Mouse (Mus musculus) left cerebral cortex, adult 9 months (tissue): ENCODE data around the gene Lmbr1l.
"Not testable (repeated sequence)": the region's sequence is repeated elsewhere in the genome, so short reads cannot be mapped to it uniquely, and the experiment has no call there.

Source experiments
- DNase-seq, 2 experiments: peaks; one replicate each; pipeline ENCODE4 v3.0.0; 2022; ENCODE audit warnings: low spot score in 2 of 2

Lmbr1l gene

GRCm38 (mm10) chr15:98917538-98918498 lies at the start of gene Lmbr1l:
Gene Lmbr1l (minus strand): TSS chr15:98918231.
- peak; percentile 98 to 99 for DNase-seq

GRCm38 (mm10) chr15:98959531-98959930 lies 41.5 kb upstream of the Lmbr1l start:
- no peak for DNase-seq

GRCm38 (mm10) chr15:98958901-98959420 lies 40.9 kb upstream of the Lmbr1l start:
- DNase-seq: no peak

DNA sequence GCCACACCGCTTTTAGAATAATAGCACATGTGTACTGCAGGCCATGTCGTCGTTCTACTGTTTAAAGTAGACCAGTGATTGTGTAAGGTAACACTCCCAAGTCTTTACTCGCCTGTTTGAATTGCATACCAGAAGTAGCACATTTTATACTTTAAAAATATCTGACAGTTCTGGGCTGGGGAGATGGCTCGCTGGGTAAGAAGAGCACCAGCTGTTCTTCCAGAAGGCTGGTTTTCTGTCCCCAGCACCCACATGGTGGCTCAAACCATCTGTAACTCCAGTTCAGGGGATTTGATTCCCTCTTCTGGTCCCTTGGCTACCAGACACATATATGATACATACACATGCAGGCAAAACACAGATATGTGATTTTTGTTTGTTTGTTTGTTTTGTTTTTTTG lies 39.4 kb upstream of the Lmbr1l start:
- peak in 1 of 2 experiments; percentile 45 for DNase-seq

DNA sequence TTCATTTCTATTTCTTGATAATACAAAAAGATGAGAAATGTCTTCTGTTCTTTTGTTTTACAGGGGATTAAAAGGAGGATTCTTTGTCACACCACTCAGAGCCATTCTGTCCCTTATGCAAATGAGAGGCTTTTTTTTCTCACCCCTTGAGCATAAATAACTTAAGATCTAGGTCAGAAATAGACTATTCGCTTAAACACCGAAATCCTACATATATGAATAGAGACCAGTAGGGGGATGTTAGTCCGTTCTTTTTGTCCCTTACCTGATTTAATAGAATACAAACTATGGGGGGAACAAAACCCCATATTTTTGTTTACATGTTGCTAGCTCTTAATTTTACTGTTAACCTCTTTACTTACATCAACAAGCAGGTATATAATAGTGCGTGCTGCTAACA lies 38.0 kb upstream of the Lmbr1l start:
- DNase-seq: no peak

DNA sequence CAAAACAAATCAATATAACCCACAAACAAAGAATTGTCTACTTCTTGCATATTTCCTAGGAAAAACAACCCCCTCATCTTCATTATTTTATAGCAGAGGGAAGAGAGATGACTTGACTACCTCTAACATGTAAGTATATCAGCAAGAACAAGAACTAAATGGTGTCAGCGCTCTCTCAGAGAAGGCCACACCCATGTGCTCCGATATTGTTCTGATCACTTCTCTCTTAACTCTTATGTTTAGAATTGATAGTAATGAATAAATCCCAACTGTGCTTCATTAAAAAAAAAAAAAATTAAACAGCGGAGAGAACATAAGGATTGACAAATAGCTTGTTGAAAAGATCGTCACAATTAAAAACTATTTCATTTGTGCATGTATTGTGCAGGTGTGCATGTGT lies 37.3 kb upstream of the Lmbr1l start:
- DNase-seq: no peak

DNA sequence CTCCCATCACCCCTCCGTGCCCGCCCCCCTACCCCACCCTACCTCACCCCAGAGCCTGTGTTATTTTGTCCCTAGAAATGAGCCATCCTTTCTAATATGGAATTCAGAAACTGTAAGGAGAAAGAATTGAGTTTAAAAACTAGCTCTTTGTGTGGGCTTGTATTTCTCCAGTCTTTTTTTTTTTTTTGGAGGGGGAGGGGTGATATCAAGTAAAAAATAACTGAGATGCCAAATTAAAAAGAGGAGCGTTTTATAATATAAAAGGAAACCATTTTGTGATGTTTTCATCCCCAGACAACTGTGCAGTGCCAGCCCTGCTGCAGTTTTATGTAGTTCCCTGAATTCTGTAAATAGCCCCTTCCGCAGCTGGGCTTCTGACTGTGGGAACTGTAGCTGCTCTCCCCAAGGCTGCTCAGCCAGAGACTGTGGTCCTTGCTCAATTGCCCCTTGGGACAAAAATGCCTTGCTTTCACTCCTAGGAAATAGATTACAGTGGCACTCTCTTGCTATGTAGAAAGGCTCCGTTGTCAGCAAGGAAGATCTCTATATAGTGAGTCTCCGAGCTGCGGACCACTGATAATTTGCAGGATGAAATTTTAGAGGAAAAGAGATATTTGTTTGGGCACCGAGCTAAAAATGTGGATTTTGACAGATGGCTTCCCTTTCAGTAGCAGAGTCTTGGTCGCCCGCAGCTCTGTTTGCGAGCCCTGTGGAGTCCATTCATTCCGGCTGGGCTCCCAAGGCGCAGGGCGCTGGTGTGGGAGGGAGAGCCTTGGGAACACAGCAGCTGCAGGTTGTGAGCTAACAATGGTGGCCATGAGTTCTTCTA lies 36.6 kb upstream of the Lmbr1l start:
- peak in 1 of 2 experiments; percentile 61 for DNase-seq

DNA sequence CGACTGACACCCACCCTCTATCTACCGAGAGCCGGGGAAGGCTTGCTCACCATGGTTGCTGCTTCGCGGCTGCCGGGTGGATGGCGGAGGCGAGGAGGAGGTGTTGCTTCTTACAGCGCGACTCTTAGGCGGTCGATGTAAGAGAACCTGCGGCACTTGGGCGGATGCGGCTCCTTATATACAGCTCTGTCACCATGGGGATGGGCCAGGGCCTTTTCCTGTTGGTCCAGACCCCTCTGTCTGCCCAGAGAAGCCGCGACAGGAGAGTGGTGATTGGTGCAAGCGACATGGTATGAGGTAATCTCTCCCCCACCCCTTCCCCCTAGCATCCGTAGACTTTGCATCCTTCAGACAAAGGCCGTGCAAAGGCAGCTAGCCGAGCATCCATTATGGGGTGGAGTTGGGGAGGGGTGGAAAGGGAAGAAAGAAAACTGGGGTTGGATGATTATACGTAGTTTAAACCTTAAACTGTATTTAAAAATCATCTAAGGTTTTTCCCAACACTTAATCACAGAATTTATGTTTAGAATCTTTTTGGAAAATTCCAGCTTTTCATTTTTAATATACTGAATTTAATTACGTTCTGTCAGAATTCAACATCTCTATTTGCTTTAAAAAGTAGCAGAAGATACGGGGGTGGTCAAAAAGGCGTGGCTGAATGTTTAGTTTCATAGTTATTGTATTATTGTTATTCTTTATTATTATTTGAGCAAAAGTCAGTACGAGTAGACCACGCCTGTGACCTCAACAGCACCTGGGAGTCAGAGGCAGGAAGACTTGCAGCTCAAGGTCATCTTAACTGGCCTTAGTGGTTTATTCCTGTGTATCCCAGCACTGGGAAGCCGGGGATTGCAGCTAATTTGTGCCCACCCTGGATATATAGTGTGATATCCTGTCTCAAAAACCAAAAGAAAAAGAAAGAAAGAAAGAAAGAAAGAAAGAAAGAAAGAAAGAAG lies 35.6 kb upstream of the Lmbr1l start, which contains the start of the genes Gm49450 and Tuba1a:
Gm49450 (minus strand) TSS at position 151 of the 956 bp plus-strand sequence.
Tuba1a (minus strand) TSS at position 303 of the 956 bp plus-strand sequence.
- DNase-seq: peak; percentile 94 to 98

GRCm38 (mm10) chr15:98952751-98953400 lies 34.8 kb upstream of the Lmbr1l start:
- DNase-seq: no peak

GRCm38 (mm10) chr15:98952063-98952455 lies 34.0 kb upstream of the Lmbr1l start:
- DNase-seq: no peak

GRCm38 (mm10) chr15:98951122-98952062 lies 33.4 kb upstream of the Lmbr1l start:
- not testable (repeated sequence) for DNase-seq

DNA sequence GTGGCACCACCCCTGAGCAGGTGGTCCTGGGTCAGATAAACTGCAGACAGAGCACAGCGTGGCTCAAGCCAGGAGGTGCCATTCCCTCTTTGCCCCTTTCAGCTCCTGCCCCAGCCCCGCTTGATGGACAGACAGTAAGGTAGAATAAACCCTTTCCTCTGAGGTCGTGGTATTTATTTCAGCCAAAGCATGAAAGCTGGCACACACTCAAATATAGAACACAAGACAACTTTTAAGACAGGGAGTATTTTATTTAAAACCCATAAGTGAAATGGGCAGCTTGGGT lies 31.5 kb upstream of the Lmbr1l start:
- no peak for DNase-seq

- no peak for DNase-seq
These were observed 31.0 kb upstream of the Lmbr1l start for GRCm38 (mm10) chr15:98948857-98949606.

DNA sequence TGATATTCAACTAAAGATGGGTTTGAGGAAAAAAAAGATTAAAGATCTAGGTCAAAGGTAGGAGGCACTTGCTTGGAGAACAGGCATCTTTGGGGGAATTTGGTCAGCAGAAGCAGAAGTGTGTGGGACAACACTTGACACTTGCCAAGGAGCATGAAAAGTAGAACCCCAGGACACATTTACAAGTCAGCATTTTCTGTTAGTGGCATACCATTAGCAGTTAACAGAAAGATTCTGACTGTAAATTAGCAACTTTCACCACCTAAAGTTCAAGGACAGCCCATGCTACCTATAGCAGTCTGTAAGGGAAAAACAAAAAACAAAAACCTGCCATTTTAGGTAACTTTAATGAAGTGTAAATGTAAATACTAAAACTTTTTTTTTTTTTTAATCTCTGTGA lies 30.4 kb upstream of the Lmbr1l start:
- no peak for DNase-seq

- no peak for DNase-seq
These were observed 29.9 kb upstream of the Lmbr1l start for GRCm38 (mm10) chr15:98947884-98948283.

- DNase-seq: no peak
These were observed 25.1 kb upstream of the Lmbr1l start for GRCm38 (mm10) chr15:98943133-98943532.

- no peak for DNase-seq
These were observed 24.1 kb upstream of the Lmbr1l start for GRCm38 (mm10) chr15:98942081-98942480.

- DNase-seq: no peak
These were observed 23.5 kb upstream of the Lmbr1l start for GRCm38 (mm10) chr15:98941539-98941938.

DNA sequence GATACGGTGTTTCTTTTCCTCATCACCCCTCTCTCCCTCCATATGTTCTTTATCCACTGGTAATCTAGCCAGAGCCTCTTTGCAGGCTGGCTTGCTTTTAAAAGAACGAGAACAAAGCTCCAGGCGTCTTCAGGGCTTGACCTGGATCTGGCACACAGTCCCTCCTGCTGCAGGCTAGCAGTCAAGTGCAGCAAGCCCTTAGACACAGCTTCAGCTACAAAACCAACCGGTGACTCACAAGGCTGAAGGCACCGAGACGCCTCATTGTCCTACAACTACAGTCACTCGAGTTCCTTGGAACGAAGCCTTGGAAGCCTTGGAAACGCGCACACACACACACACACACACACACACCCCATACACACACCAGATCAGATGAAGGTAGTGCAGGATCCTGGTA lies 22.8 kb upstream of the Lmbr1l start:
- no peak for DNase-seq
